Mouse (Mus musculus) liver, embryonic 14.5 days (tissue): ENCODE results near the gene Palmd.

Experiments used
- CTCF ChIP-seq: IDR thresholded peaks from 2 replicates; pipeline ENCODE4 v1.5.1; 2016; ENCODE audit warnings: antibody characterized with exemption, low read depth, control low read depth
- EP300 ChIP-seq: IDR thresholded peaks from 2 replicates; pipeline ENCODE4 v1.6.1; 2016; ENCODE audit warnings: antibody characterized with exemption, low read depth

GRCm38 (mm10) chr3:116981811-116982575 is 13.2 kb upstream of the Palmd start:
- TF ChIP-seq CTCF, result no peak
- no peak for TF ChIP-seq EP300
